Mouse (Mus musculus) large intestine, adult 2 months (tissue): ENCODE data around the gene Irf2bp2. TPM values are rescaled to one million over a fixed set of nuclear protein-coding genes. Genes with fewer than 3 reads are reported as not detected.

Experiments used
- DNase-seq: peaks from one replicate; pipeline ENCODE4 v3.0.0-alpha.2; 2012; ENCODE audit warnings: low read depth, low spot score
- WGBS: fragments of 180-500 bp; shearing (Covaris S2); methylation state at CpG from one replicate; pipeline ENCODE4 v1.1.7; 2018; 5-methylcytosine and 5-hydroxymethylcytosine counted together
- polyA plus RNA-seq: library from polyadenylated mRNA; depleted of rRNA; stranded (reverse); fragments of >200 nt; gene quantifications from 2 replicates; pipeline ENCODE4 v1.2.3, GENCODE M21; 2012; rRNA removed

The Irf2bp2 gene
- polyA plus RNA-seq, 1 experiment: 30.9 TPM

- WGBS: 70% methylated on average over 1 of the region's 1 CpGs
- no peak for DNase-seq
Observed at GRCm38 (mm10) chr8:126546480-126546879, 47.3 kb downstream of the Irf2bp2 start.

GRCm38 (mm10) chr8:126543407-126543806, 50.4 kb downstream of the Irf2bp2 start:
- DNase-seq: no peak
- WGBS: 79% methylated on average over 8 of the region's 8 CpGs

GRCm38 (mm10) chr8:126542757-126543156, 51.0 kb downstream of the Irf2bp2 start:
- DNase-seq: no peak
- WGBS: 75% methylated on average over 5 of the region's 5 CpGs

DNA sequence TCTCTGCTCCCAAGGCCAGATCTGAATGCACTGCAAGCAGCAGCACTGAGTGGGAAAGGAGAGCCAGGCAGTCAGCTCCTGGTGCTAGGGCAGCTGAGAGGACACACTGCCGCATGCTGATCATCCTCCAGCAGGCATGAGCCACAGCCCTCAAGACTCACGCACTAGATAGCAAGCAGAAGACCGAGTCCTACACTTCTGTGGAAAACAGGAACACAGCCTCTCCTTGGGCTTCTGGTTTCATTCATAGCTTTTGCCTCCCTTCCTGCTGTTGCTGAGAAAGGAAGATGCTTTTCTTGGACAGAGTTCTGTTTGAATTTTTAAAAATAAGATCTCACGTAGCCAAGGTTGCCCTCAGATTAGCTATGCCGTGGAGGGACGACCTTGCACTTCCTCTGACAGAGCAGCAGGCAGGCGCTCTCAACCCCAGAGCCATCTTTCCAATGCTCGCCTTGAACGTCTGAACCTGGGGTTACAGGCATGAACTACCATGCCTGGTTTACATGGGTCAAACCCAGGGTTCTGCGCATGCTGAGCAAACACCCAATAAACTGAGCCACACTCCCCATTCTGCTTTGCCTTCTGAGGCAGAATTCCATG, 51.6 kb downstream of the Irf2bp2 start:
- DNase-seq: no peak
- WGBS: 84% methylated on average over 10 of the region's 10 CpGs

GRCm38 (mm10) chr8:126540298-126540697, 53.5 kb downstream of the Irf2bp2 start:
- 31% methylated on average over 5 of the region's 5 CpGs for WGBS
- DNase-seq: no peak

DNA sequence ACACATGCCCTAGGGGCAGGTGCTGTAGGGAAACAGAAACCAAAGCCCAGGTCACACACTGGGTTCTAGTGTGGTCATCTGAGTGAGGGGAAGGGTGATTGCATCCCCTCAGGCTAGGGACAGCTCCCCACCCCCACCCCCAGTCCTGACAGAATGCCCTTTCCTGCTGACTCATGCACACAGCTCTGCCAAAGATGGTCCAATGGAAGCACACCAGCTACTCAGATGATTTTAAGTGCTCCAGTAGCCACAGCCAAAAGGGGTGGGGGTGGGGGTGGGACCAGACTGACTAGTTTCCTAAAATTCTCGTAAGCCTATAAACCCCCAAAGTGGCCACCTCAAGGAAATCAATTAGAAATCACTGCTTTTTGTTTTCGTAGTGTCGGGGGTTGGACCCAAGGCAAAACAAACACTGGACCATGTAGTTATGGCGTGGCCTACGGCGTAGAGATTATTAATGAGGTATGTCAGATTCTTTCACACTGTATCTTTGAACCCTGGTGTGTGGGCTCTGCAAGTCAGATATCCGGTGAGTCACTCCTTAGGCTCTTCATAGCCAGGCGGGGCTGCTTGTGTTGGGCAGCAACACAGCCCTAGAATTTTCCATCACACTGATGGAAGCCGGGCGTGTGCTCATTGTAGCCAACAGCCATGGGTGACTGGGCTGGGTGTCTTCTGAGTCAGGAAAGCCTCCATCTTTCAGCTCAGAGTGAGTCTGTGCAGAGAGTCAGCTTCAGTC, 54.3 kb downstream of the Irf2bp2 start:
- DNase-seq: no peak
- 18% methylated on average over 10 of the region's 10 CpGs for WGBS

DNA sequence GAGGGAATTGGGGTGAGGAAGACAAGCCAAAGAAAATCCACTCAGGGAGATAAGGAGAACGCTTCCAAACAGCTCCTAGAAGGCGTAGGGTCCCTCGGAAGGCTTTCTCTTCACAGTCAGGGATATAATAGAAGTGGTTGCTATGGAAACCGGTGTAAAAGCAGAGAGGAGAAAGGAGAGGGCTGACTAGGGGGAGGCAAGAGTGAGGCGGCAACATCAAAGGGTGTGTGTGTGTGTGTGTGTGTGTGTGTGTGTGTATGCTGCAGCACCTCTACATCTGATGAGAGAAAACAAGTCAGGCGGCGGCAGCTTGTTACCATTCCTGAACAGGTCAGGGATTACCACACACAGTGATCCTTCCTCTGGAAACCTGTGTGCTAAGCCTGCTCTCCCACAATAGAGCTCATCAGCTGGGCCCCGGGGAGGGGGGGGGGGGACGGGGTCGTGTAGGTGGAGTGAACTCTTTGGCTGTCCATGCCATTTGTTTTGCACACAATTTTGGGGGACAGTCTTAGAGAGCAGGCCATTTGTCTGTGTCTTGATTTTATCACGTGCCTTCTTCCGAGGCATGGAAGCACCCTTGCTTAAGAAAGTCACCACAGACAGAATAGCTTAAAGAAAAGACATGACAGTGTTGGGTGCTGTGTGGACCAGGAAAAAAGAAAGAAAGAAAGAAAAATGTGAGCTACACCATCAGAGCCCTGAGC, 55.0 kb downstream of the Irf2bp2 start:
- no peak for DNase-seq
- WGBS: 35% methylated on average over 12 of the region's 12 CpGs

Other genes with a start within 250 kb of the Irf2bp2 start
- 24.4 and 36.8 TPM in 2 replicates for gene Coa6, start 171.5 kb downstream of the Irf2bp2 start, polyA plus RNA-seq
- 1.7 and 3.0 TPM in 2 replicates for gene Tarbp1, start 118.9 kb downstream of the Irf2bp2 start, polyA plus RNA-seq